In the genomic region with DNA sequence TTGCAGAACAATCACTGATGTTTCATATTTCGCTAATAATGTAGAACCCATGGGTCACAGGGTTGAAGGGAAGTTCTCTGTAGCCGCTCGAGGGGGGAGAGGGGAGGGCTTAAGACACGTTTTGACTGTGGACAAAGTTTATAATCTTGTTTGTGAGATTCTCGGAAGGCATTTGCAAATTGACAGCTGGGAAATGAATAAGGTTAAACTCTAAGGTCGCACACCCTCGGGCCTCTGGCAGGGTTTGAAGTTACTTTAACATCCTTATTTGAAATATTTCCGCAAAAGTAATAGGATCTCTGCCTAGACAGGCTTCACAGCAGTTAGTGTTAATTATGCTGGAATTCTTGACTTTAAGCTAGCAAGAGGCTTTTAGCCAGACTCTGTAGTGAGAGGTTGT, we compare ENCODE assay signal across 17 mouse cellular contexts. TPM values are rescaled to one million over a fixed set of nuclear protein-coding genes. Genes with fewer than 3 reads are reported as not detected.
A peak's percentile ranks its signal among the peaks of the same experiment; 100 is the strongest.
DNase-seq lines count a peak whose midpoint lies in the region; ATAC-seq and TF ChIP-seq lines count a peak whose summit lies in the region.
"Had no signal": no experiment of that assay in that cellular context is flagged by ENCODE, and none has a peak within 500 bp of the region (broad histone marks: within the 10 kb centered on the region; RNA-seq: fewer than 3 reads in every experiment).

No protein-coding gene starts in this region.

- peaks cover 25% of the 10 kb centered on the region for H3K4me1 ChIP-seq in lung, embryonic 14.5 days (ENCODE audit: insufficient read depth)
- peaks cover 23% of the 10 kb centered on the region; the same call in 1 of the 2 replicates for H3K4me1 ChIP-seq in stomach, embryonic 15.5 days
- H3K4me1 ChIP-seq in liver, embryonic 12.5 days: peaks cover 13% of the 10 kb centered on the region; the same call in 1 of the 2 replicates

- no peak for TF ChIP-seq CTCF in lung, embryonic 14.5 days (IDR thresholded peaks at IDR 0.05; ENCODE audit: low read depth)

- H3K4me2 ChIP-seq in lung, embryonic 14.5 days: no peak overlapping the region
- no peak overlapping the region for H3K4me2 ChIP-seq in stomach, embryonic 15.5 days
- no peak overlapping the region for H3K4me2 ChIP-seq in liver, embryonic 12.5 days
- H3K4me2 ChIP-seq: neural tube, embryonic 12.5 days had no signal

- H3K4me3 ChIP-seq in lung, embryonic 14.5 days (ENCODE audit: low read depth, low read length): no peak overlapping the region
- H3K4me3 ChIP-seq in stomach, embryonic 15.5 days (replicated peaks): no peak overlapping the region
- H3K4me3 ChIP-seq in liver, embryonic 12.5 days: no peak overlapping the region
- H3K4me3 ChIP-seq: midbrain, embryonic 10.5 days; neural tube, embryonic 12.5 days had no signal

- no peak for ATAC-seq in lung, embryonic 14.5 days (ENCODE audit: insufficient read depth)
- ATAC-seq in stomach, embryonic 15.5 days (ENCODE audit: insufficient read depth, low FRiP score, low read depth): peak; percentile 9; the same call in 1 of the 2 replicates
- no peak for ATAC-seq in liver, embryonic 12.5 days
- ATAC-seq: inflammation-experienced regulatory T-cells, adult 6 months; liver, postnatal 0 days had no signal

- 31% methylated on average over 8 of the region's 8 CpGs for WGBS in lung, embryonic 14.5 days
- WGBS in stomach, embryonic 15.5 days: 26% methylated on average over 8 of the region's 8 CpGs
- WGBS in liver, embryonic 12.5 days (ENCODE audit: insufficient replicate concordance): 57% methylated on average over 8 of the region's 8 CpGs

- no peak overlapping the region for H3K9ac ChIP-seq in lung, embryonic 14.5 days
- H3K9ac ChIP-seq in stomach, embryonic 15.5 days: no peak overlapping the region
- no peak overlapping the region for H3K9ac ChIP-seq in liver, embryonic 12.5 days
- H3K9ac ChIP-seq: liver, postnatal 0 days; neural tube, embryonic 12.5 days had no signal

- DNase-seq in embryo, embryonic 10.5 days (ENCODE audit: low spot score): peak; percentile 29
- DNase-seq in embryo, embryonic 10 days (ENCODE audit: low spot score): no peak
- peak; percentile 41 for DNase-seq in lung, embryonic 14.5 days
- DNase-seq in lung, postnatal 25 days (ENCODE audit: low spot score): no peak
- DNase-seq in kidney, postnatal 10 days: peak; percentile 70
- no peak for DNase-seq in lung, postnatal 4 days
- DNase-seq: adrenal gland, adult 2 months; cerebellum, adult 18-20 months; gastrocnemius, postnatal 10 days; heart, adult 18-20 months; liver, postnatal 0 days; lung, postnatal 36 days had no signal

- H3K36me3 ChIP-seq in lung, embryonic 14.5 days (ENCODE audit: insufficient read depth): no peaks in the 10 kb centered on the region
- no peaks in the 10 kb centered on the region for H3K36me3 ChIP-seq in stomach, embryonic 15.5 days
- H3K36me3 ChIP-seq in liver, embryonic 12.5 days: no peaks in the 10 kb centered on the region
- H3K36me3 ChIP-seq: midbrain, embryonic 10.5 days; neural tube, embryonic 12.5 days had no signal

- H3K27me3 ChIP-seq in lung, embryonic 14.5 days (ENCODE audit: insufficient read depth, low read length): no peaks in the 10 kb centered on the region
- H3K27me3 ChIP-seq in stomach, embryonic 15.5 days (replicated peaks): no peaks in the 10 kb centered on the region
- no peaks in the 10 kb centered on the region for H3K27me3 ChIP-seq in liver, embryonic 12.5 days (replicated peaks)
- H3K27me3 ChIP-seq: neural tube, embryonic 12.5 days had no signal

- H3K27ac ChIP-seq in lung, embryonic 14.5 days (ENCODE audit: low read depth): no peak overlapping the region
- H3K27ac ChIP-seq in stomach, embryonic 15.5 days: peak overlapping the region; percentile 44; the same call in 1 of the 2 replicates
- H3K27ac ChIP-seq in liver, embryonic 12.5 days: no peak overlapping the region
- H3K27ac ChIP-seq: neural tube, embryonic 12.5 days had no signal

- H3K9me3 ChIP-seq in lung, embryonic 14.5 days (ENCODE audit: low read depth, low read length): no peaks in the 10 kb centered on the region
- H3K9me3 ChIP-seq in stomach, embryonic 15.5 days: no peaks in the 10 kb centered on the region
- H3K9me3 ChIP-seq in liver, embryonic 12.5 days (replicated peaks): no peaks in the 10 kb centered on the region
- H3K9me3 ChIP-seq: midbrain, embryonic 10.5 days; neural tube, embryonic 12.5 days had no signal

RNA-seq across cellular contexts. Expression of gene Tgfbi, which starts 43.1 kb away (rescaled TPM):
- 165 and 171 TPM in 2 replicates for polyA plus RNA-seq in lung, embryonic 14.5 days (2014; fragmentation: Nextera tagmentation; extraction: Ambion mirVana)
- 158 and 165 TPM in 2 replicates for polyA plus RNA-seq in stomach, embryonic 15.5 days (2015; fragmentation: Nextera tagmentation; extraction: Ambion mirVana)
- polyA plus RNA-seq in liver, embryonic 12.5 days (2016; fragmentation: Nextera tagmentation; extraction: Ambion mirVana): 13.4 and 14.0 TPM in 2 replicates

RNA-seq across cellular contexts. Expression of gene Smad5, which starts 50.4 kb away (rescaled TPM):
- polyA plus RNA-seq in lung, embryonic 14.5 days (2014; fragmentation: Nextera tagmentation; extraction: Ambion mirVana): 59.2 and 62.0 TPM in 2 replicates
- polyA plus RNA-seq in stomach, embryonic 15.5 days (2015; fragmentation: Nextera tagmentation; extraction: Ambion mirVana): 23.5 and 25.6 TPM in 2 replicates
- polyA plus RNA-seq in liver, embryonic 12.5 days (2016; fragmentation: Nextera tagmentation; extraction: Ambion mirVana): 7.3 TPM in 2 replicates

Comparison
In these comparisons a context has a peak if more than half of its experiments do, and no peak if none do; other contexts are left out.
1. DNase-seq: peak in embryo, embryonic 10.5 days (single experiment), lung, embryonic 14.5 days (single experiment) and kidney, postnatal 10 days (single experiment); none in embryo, embryonic 10 days (single experiment), lung, postnatal 25 days (single experiment) and lung, postnatal 4 days (0 of 2).
2. RNA of gene Tgfbi, which starts 43.1 kb away (polyA plus RNA-seq): 165 to 171 TPM in lung, embryonic 14.5 days and 158 to 165 TPM in stomach, embryonic 15.5 days; 13.4 to 14.0 TPM in liver, embryonic 12.5 days; every median in the first group is over 10 times any median in the second.